Mouse (Mus musculus) mouse trophoblast stem cell (cell line): ENCODE measurements at regions not wholly inside any gene's neighbourhood (a gene's known extent, or its start where the extent isn't known, plus 50 kb on each side); places are given as distances from the start of the nearest gene placed in this dataset.

Experiments used
- in situ Hi-C, 2 experiments: fragments of 300-500 bp; cut with MseI, MboI; formaldehyde crosslinking; loops; 2 replicates in 1 of 2; 3 replicates in 1 of 2; pipeline ENCODE4 v1.15.1; 2025

- in situ Hi-C loops, result no loop called here
These were observed 245.2 kb downstream of the Sv2b start for GRCm38 (mm10) chr7:75063816-75064215.

- in situ Hi-C loops, result no loop called here
These were observed 258.8 kb downstream of the Sv2b start for GRCm38 (mm10) chr7:75050231-75050630.

GRCm38 (mm10) chr7:75049751-75050150 lies 259.3 kb downstream of the Sv2b start:
- in situ Hi-C loops, result no loop called here

GRCm38 (mm10) chr7:75048822-75049221 lies 260.2 kb downstream of the Sv2b start:
- in situ Hi-C loops, result no loop called here

GRCm38 (mm10) chr7:75047827-75048226 lies 261.2 kb downstream of the Sv2b start:
- in situ Hi-C loops, result no loop called here

GRCm38 (mm10) chr7:75040871-75041270 lies 268.2 kb downstream of the Sv2b start:
- in situ Hi-C loops, result no loop called here

GRCm38 (mm10) chr7:75026191-75026590 lies 282.9 kb downstream of the Sv2b start:
- in situ Hi-C loops, result no loop called here

- in situ Hi-C loops, result no loop called here
These were observed 287.1 kb downstream of the Sv2b start for GRCm38 (mm10) chr7:75021966-75022365.

GRCm38 (mm10) chr7:75018640-75019039 lies 290.4 kb downstream of the Sv2b start:
- in situ Hi-C loops, result no loop called here

GRCm38 (mm10) chr7:75008481-75008880 lies 300.6 kb downstream of the Sv2b start:
- in situ Hi-C loops, result no loop called here

- in situ Hi-C loops, result no loop called here
These were observed 318.9 kb downstream of the Sv2b start for GRCm38 (mm10) chr7:74990198-74990597.

- in situ Hi-C loops, result no loop called here
These were observed 329.6 kb downstream of the Sv2b start for GRCm38 (mm10) chr7:74979479-74979878.

- in situ Hi-C loops, result no loop called here
These were observed 333.1 kb downstream of the Sv2b start for GRCm38 (mm10) chr7:74975986-74976385.

GRCm38 (mm10) chr7:74974448-74974847 lies 334.6 kb downstream of the Sv2b start:
- in situ Hi-C loops, result no loop called here

- in situ Hi-C loops, result no loop called here
These were observed 364.5 kb downstream of the Sv2b start for GRCm38 (mm10) chr7:74944421-74945098.

- in situ Hi-C loops, result no loop called here
These were observed 366.1 kb downstream of the Sv2b start for GRCm38 (mm10) chr7:74942917-74943316.

GRCm38 (mm10) chr7:74942146-74942545 lies 366.9 kb downstream of the Sv2b start:
- in situ Hi-C loops, result no loop called here

- in situ Hi-C loops, result no loop called here
These were observed 374.7 kb upstream of the Slco3a1 start for GRCm38 (mm10) chr7:74929142-74929829.

- in situ Hi-C loops, result no loop called here
These were observed 373.8 kb upstream of the Slco3a1 start for GRCm38 (mm10) chr7:74928226-74928927.

- in situ Hi-C loops, result no loop called here
These were observed 372.1 kb upstream of the Slco3a1 start for GRCm38 (mm10) chr7:74926729-74927128.

- in situ Hi-C loops, result no loop called here
These were observed 369.6 kb upstream of the Slco3a1 start for GRCm38 (mm10) chr7:74924156-74924555.

- in situ Hi-C loops, result no loop called here
These were observed 353.9 kb upstream of the Slco3a1 start for GRCm38 (mm10) chr7:74908311-74908962.
